Mouse (Mus musculus): Measurements from ENCODE around the gene Defa30. TPM values are rescaled to one million over a fixed set of nuclear protein-coding genes. Genes with fewer than 3 reads are reported as not detected.

The Defa30 gene
- not detected for total RNA-seq (2023)

GRCm38 (mm10) chr8:21134342-21134741, at the start of gene Defa30:
Defa30 (plus strand) TSS chr8:21134642.

GRCm38 (mm10) chr8:21095950-21096349, 38.5 kb upstream of the Defa30 start, which contains the start of gene Gm14851:
Gm14851 (minus strand) TSS chr8:21096050.

GRCm38 (mm10) chr8:21161977-21162376, 27.5 kb downstream of the Defa30 start, which contains the start of gene Defa22:
Defa22 (plus strand) TSS chr8:21162277.

Other genes with a start within 250 kb of the Defa30 start
- not detected for gene Defb33, start 242.0 kb upstream of the Defa30 start, total RNA-seq (2023)
- not detected for gene Gm15056, start 232.0 kb upstream of the Defa30 start, total RNA-seq (2023)
- gene Gm6040, start 212.6 kb upstream of the Defa30 start, total RNA-seq (2023) = not detected
- gene AY761185, start 189.9 kb upstream of the Defa30 start, total RNA-seq (2023) = not detected
- not detected for gene Defa21, start 109.1 kb upstream of the Defa30 start, total RNA-seq (2023)
- not detected for gene Defa23, start 79.6 kb upstream of the Defa30 start, total RNA-seq (2023)
- not detected for gene Defa35, start 69.6 kb upstream of the Defa30 start, total RNA-seq (2023)
- gene Defa25, start 50.2 kb upstream of the Defa30 start, total RNA-seq (2023) = not detected
- gene Gm14851, start 38.6 kb upstream of the Defa30 start, total RNA-seq (2023) = not detected
- gene Defa22, start 27.6 kb downstream of the Defa30 start, total RNA-seq (2023) = not detected
- not detected for gene Defa31, start 57.0 kb downstream of the Defa30 start, total RNA-seq (2023)
- not detected for gene Gm15293, start 66.9 kb downstream of the Defa30 start, total RNA-seq (2023)
- not detected for gene Gm15292, start 115.1 kb downstream of the Defa30 start, total RNA-seq (2023)
- gene Defa27, start 180.9 kb downstream of the Defa30 start, total RNA-seq (2023) = not detected
- gene Defa29, start 192.4 kb downstream of the Defa30 start, total RNA-seq (2023) = not detected
- not detected for gene Defa2, start 243.9 kb downstream of the Defa30 start, total RNA-seq (2023)

Data from CD4-positive naive resting alpha-beta T cell, adult 57 days (primary cell).